Comparison of ENCODE assay signal across 8 mouse cellular contexts in the genomic region with DNA sequence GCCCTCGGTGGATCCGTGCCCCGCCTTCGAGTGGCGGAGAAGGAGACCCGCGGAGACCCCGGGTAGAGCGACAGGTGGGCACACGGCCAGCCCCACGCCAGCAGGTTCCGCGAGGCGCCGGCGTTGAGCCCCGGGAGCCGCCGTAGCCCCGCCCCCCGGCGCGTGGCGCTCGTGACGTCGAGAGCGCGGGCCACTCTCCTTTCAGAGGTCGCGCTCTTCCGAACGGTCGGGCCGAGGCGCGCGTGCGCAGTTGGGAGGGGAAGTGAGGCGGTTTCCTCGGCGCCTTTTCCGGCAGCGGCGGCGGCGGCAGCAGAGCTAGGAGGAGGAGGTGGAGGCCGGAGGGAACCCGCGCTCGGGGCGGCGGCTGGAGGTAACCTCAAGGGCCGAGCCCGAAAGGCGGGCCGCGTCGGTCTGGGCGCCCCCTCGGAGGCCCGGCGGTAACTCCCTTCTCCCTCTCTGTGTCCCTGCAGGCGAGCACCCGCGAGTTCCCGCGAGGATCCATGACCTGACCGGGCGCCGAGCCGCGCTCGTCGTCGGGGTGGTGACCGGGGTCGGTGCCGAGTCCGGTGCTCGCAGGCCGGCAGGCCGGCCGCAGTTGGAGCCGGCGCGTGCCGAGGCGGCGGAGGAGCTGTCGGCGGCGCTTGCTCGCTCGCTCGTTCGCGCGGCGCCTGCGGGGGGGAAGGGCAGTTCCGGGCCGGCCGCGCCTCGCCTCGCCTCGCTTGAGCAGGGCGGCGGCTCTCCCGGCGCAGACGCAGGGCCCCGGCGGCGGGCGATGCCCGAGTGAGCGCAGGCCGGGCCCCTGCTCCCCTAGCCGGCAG. TPM values are rescaled to one million over a fixed set of nuclear protein-coding genes. Genes with fewer than 3 reads are reported as not detected.
A peak's percentile ranks its signal among the peaks of the same experiment; 100 is the strongest.
DNase-seq lines count a peak whose midpoint lies in the region; ATAC-seq and TF ChIP-seq lines count a peak whose summit lies in the region.

A gene (plus strand): TSS at position 297 of the 818 bp plus-strand sequence.
A gene (minus strand): TSS at position 605 of the 818 bp plus-strand sequence.

- peak within 1 kb of the TSS; percentile 99 for H3K27ac ChIP-seq in cortical plate, adult 2 months (ENCODE audit: insufficient read depth, low read length)

- DNase-seq in gastrocnemius, postnatal 10 days, result peak; percentile 100
- DNase-seq in induced T-regulatory cell, adult 2 months (ENCODE audit: low read depth), result peak; percentile 99
- DNase-seq in left cerebral cortex, adult 9 months (ENCODE audit: low spot score in 2 of 2), result peak; percentile 88 to 95
- peak; percentile 99 for DNase-seq in right cerebral cortex, postnatal 14 days
- DNase-seq in urinary bladder, postnatal 36 days (ENCODE audit: low spot score in 2 of 2), result peak; percentile 96 to 98

- peak; percentile 76 for ATAC-seq in activated CD4-positive, CD25-positive, alpha-beta regulatory T cell, adult 4 months
- ATAC-seq in megakaryocyte progenitor cell, adult 5-6 weeks (replicated peaks; ENCODE audit: poor library complexity), result peak; percentile 79

- TF ChIP-seq POLR2A in cortical plate, adult 2 months (IDR thresholded peaks at IDR 0.05; ENCODE audit: extremely low read depth, insufficient read depth, low read length), result no peak

- H3K4me3 ChIP-seq in cortical plate, adult 2 months (ENCODE audit: insufficient read depth, low read length), result peak within 1 kb of the TSS; percentile 67

- peaks cover 4% of the 10 kb centered on the region; the same call in 1 of the 2 replicates for H3K4me1 ChIP-seq in cortical plate, adult 2 months (ENCODE audit: control insufficient read depth, insufficient read depth, low read length)

- no peak for TF ChIP-seq CTCF in cortical plate, adult 2 months (IDR thresholded peaks at IDR 0.05; ENCODE audit: extremely low read depth, insufficient read depth, low read length)

RNA-seq across cellular contexts. Expression of the first gene that starts in this region (rescaled TPM):
- polyA plus RNA-seq in activated CD4-positive, CD25-positive, alpha-beta regulatory T cell, adult 4 months (2017; shearing (Covaris generic)), result 10 to 100 TPM; 35.2 to 74.5 TPM
- 43.1 and 44.7 TPM in 2 replicates for polyA plus RNA-seq in cortical plate, adult 2 months (2012; rRNA removed)
- total RNA-seq in gastrocnemius, postnatal 10 days (2021), result 10 to 100 TPM; 42.5 to 52.1 TPM
- total RNA-seq in megakaryocyte progenitor cell, adult 5-6 weeks (2015), result 89.6 and 90.6 TPM in 2 replicates
- total RNA-seq in megakaryocyte progenitor cell, adult 5-6 weeks (2017), result 145 and 148 TPM in 2 replicates

RNA-seq across cellular contexts. Expression of the second gene that starts in this region (rescaled TPM):
- polyA plus RNA-seq in activated CD4-positive, CD25-positive, alpha-beta regulatory T cell, adult 4 months (2017; shearing (Covaris generic)), result not detected
- polyA plus RNA-seq in cortical plate, adult 2 months (2012; rRNA removed), result 0.40 and 0.64 TPM in 2 replicates
- total RNA-seq in gastrocnemius, postnatal 10 days (2021), result under 1 TPM; 0.45 to 0.54 TPM
- not detected in 2 replicates for total RNA-seq in megakaryocyte progenitor cell, adult 5-6 weeks (2015)
- 1.5 TPM in 1 of 2 replicates, not detected in the other for total RNA-seq in megakaryocyte progenitor cell, adult 5-6 weeks (2017)

Comparison
In these comparisons a context has a peak if more than half of its experiments do, and no peak if none do; other contexts are left out.
1. Peak in every context shown above with its lines: DNase-seq, ATAC-seq, H3K4me3 ChIP-seq and H3K27ac ChIP-seq.